Comparison of ENCODE assay signal across 20 mouse cellular contexts in genomic region chr1:189272281-189272680, GRCm38 (mm10).
"Had no signal": no experiment of that assay in that cellular context is flagged by ENCODE, and none has a peak within 500 bp of the region (broad histone marks: within the 10 kb centered on the region; RNA-seq: fewer than 3 reads in every experiment).

No protein-coding gene starts in this region.

- H3K4me2 ChIP-seq: kidney, embryonic 15.5 days; liver, embryonic 13.5 days; midbrain, embryonic 13.5 days; neural tube, embryonic 13.5 days; stomach, embryonic 15.5 days had no signal

- ATAC-seq: intestine, embryonic 16.5 days; midbrain, embryonic 13.5 days; midbrain, embryonic 16.5 days had no signal

- H3K36me3 ChIP-seq: kidney, embryonic 15.5 days; liver, embryonic 13.5 days; midbrain, embryonic 10.5 days; midbrain, embryonic 13.5 days; neural tube, embryonic 13.5 days; stomach, embryonic 15.5 days had no signal

- H3K27me3 ChIP-seq: kidney, embryonic 15.5 days; liver, embryonic 13.5 days; megakaryocyte, embryonic 14.5 days; midbrain, embryonic 13.5 days; neural tube, embryonic 13.5 days; stomach, embryonic 15.5 days had no signal

- H3K9me3 ChIP-seq: kidney, embryonic 15.5 days; liver, embryonic 13.5 days; midbrain, embryonic 10.5 days; midbrain, embryonic 13.5 days; neural tube, embryonic 13.5 days; stomach, embryonic 15.5 days had no signal

- H3K4me3 ChIP-seq: kidney, embryonic 15.5 days; liver, embryonic 13.5 days; megakaryocyte, embryonic 14.5 days; midbrain, embryonic 10.5 days; midbrain, embryonic 13.5 days; myocyte; neural tube, embryonic 13.5 days; stomach, embryonic 15.5 days had no signal

- H3K9ac ChIP-seq: kidney, embryonic 15.5 days; liver, embryonic 13.5 days; midbrain, embryonic 13.5 days; neural tube, embryonic 13.5 days; stomach, embryonic 15.5 days had no signal

- H3K27ac ChIP-seq: kidney, embryonic 15.5 days; liver, embryonic 13.5 days; midbrain, embryonic 10.5 days; midbrain, embryonic 13.5 days; neural tube, embryonic 13.5 days; stomach, embryonic 15.5 days had no signal

- H3K4me1 ChIP-seq: kidney, embryonic 15.5 days; liver, embryonic 13.5 days; megakaryocyte, embryonic 14.5 days; midbrain, embryonic 10.5 days; midbrain, embryonic 13.5 days; neural tube, embryonic 13.5 days; stomach, embryonic 15.5 days had no signal

- DNase-seq: kidney, adult 2 months; kidney, postnatal 14 days; kidney, postnatal 4 days; liver, embryonic 13.5 days; lung, adult 2 months; lung, postnatal 36 days; retina, postnatal 1 day; right cerebral cortex, postnatal 25 days; spleen, adult 18-20 months; thymus, adult 18-20 months; thymus, postnatal 36 days had no signal
